Mouse (Mus musculus): ENCODE measurements at regions not wholly inside any gene's neighbourhood (a gene's known extent, or its start where the extent isn't known, plus 50 kb on each side); places are given as distances from the start of the nearest gene placed in this dataset.

GRCm38 (mm10) chr3:39674927-39675326, 788.2 kb downstream of the Fat4 start:
- TF ChIP-seq CTCF (IDR thresholded peaks at IDR 0.05; ENCODE audit: extremely low read depth, insufficient read depth, low read length) (no peak), POLR2A (IDR thresholded peaks at IDR 0.05; ENCODE audit: extremely low read depth, insufficient read depth, low read length) (no peak)
- H3K4me3 ChIP-seq (ENCODE audit: insufficient read depth, low read length), result no peak overlapping the region
- no peak overlapping the region for H3K27ac ChIP-seq (ENCODE audit: insufficient read depth, low read length)
- H3K4me1 ChIP-seq (ENCODE audit: control insufficient read depth, insufficient read depth, low read length), result no peaks in the 10 kb centered on the region

GRCm38 (mm10) chr3:39705610-39706009, 818.9 kb downstream of the Fat4 start:
- H3K4me1 ChIP-seq (ENCODE audit: control insufficient read depth, insufficient read depth, low read length), result no peaks in the 10 kb centered on the region
- H3K4me3 ChIP-seq (ENCODE audit: insufficient read depth, low read length), result no peak overlapping the region
- TF ChIP-seq POLR2A (IDR thresholded peaks at IDR 0.05; ENCODE audit: extremely low read depth, insufficient read depth, low read length), result no peak
- peak; percentile 31 for TF ChIP-seq CTCF (IDR thresholded peaks at IDR 0.05; ENCODE audit: extremely low read depth, insufficient read depth, low read length)
- no peak overlapping the region for H3K27ac ChIP-seq (ENCODE audit: insufficient read depth, low read length)

DNA sequence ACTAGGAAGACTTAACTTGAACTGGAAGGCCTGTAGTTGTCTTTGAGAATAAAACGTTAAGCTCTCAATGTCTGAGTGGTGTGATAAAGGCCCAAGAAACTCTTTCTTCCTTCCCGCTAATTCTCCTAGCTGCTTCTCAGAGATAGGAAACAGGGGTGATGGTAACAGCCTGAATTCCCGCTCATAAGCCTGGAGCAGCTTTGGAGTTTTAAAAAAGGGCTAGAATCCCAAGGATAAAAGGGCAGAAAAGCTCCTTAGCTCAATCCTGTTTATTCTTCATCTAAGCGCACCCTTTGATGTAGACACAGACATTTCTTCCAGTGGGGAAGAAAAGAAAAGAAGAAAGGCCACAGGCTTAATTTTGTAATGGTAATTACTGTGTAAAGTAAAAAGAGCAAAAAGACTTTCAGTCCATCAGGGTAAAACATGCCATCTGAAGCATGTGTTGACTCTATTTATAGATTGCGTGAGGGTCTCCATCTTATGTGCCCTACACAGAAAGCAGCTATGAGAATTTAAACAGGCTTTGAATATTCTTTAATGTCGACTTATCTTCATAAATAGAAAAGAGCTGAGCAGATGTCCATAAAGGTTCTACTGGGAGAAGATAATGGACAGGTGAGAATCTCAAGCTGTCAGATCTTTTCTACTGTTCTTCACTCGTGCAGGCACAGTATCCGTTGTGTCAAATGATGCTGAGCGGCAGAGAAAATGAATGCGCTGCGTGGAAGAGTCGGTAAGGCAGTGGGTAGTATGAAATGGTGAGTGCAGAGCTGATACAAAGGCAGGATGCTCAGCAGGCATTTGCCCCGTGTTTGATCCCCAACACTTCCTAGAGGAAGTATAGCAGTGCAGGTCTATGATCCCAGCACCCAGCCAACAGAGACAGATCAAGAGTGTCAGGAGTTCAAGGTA, 818.0 kb upstream of the Intu start:
- Histone ChIP-seq H3K4me1 (ENCODE audit: control insufficient read depth, insufficient read depth, low read length) (no peaks in the 10 kb centered on the region), H3K4me3 (ENCODE audit: insufficient read depth, low read length) (no peak overlapping the region), H3K27ac (ENCODE audit: insufficient read depth, low read length) (no peak overlapping the region)
- TF ChIP-seq CTCF (IDR thresholded peaks at IDR 0.05; ENCODE audit: extremely low read depth, insufficient read depth, low read length) (no peak), POLR2A (IDR thresholded peaks at IDR 0.05; ENCODE audit: extremely low read depth, insufficient read depth, low read length) (no peak)

GRCm38 (mm10) chr3:39714056-39714592, 817.0 kb upstream of the Intu start:
- no peak overlapping the region for H3K27ac ChIP-seq (ENCODE audit: insufficient read depth, low read length)
- no peak overlapping the region for H3K4me3 ChIP-seq (ENCODE audit: insufficient read depth, low read length)
- TF ChIP-seq POLR2A (IDR thresholded peaks at IDR 0.05; ENCODE audit: extremely low read depth, insufficient read depth, low read length) (no peak), CTCF (IDR thresholded peaks at IDR 0.05; ENCODE audit: extremely low read depth, insufficient read depth, low read length) (no peak)
- no peaks in the 10 kb centered on the region for H3K4me1 ChIP-seq (ENCODE audit: control insufficient read depth, insufficient read depth, low read length)

DNA sequence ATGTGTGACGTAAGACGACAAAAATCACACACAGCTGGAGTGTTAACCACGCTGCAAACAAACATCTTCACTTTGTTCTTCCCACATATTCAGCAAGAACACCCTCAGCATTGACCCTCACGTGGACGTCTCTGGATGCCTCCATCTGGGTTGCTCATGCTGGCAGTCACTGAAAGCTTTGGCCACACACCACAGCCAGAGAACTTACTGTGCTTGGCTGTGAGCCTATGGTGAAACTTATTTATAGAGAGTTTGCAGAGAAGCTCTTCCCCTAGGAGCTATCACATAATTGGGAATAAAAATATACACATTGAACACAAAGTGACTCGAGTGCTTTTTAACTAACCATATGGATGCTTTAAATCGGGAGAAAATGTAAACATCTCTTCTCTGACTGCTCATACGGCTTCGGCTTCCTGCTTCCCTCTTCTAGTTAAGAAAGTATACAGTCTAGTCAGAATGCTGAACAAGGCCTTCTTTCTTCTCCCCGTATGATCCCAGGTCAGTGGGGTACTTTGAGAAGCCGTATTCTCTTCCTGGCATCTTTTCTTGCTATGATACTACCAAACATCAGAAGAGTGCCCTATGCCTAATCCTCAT, 812.0 kb upstream of the Intu start:
- Histone ChIP-seq H3K4me3 (ENCODE audit: insufficient read depth, low read length) (no peak overlapping the region), H3K27ac (ENCODE audit: insufficient read depth, low read length) (no peak overlapping the region), H3K4me1 (ENCODE audit: control insufficient read depth, insufficient read depth, low read length) (no peaks in the 10 kb centered on the region)
- TF ChIP-seq CTCF (IDR thresholded peaks at IDR 0.05; ENCODE audit: extremely low read depth, insufficient read depth, low read length) (no peak), POLR2A (IDR thresholded peaks at IDR 0.05; ENCODE audit: extremely low read depth, insufficient read depth, low read length) (no peak)

GRCm38 (mm10) chr3:39725755-39726154, 805.3 kb upstream of the Intu start:
- TF ChIP-seq POLR2A (IDR thresholded peaks at IDR 0.05; ENCODE audit: extremely low read depth, insufficient read depth, low read length) (no peak), CTCF (IDR thresholded peaks at IDR 0.05; ENCODE audit: extremely low read depth, insufficient read depth, low read length) (no peak)
- Histone ChIP-seq H3K27ac (ENCODE audit: insufficient read depth, low read length) (no peak overlapping the region), H3K4me1 (ENCODE audit: control insufficient read depth, insufficient read depth, low read length) (no peaks in the 10 kb centered on the region), H3K4me3 (ENCODE audit: insufficient read depth, low read length) (no peak overlapping the region)

- Histone ChIP-seq H3K27ac (ENCODE audit: insufficient read depth, low read length) (no peak overlapping the region), H3K4me3 (ENCODE audit: insufficient read depth, low read length) (no peak overlapping the region), H3K4me1 (ENCODE audit: control insufficient read depth, insufficient read depth, low read length) (no peaks in the 10 kb centered on the region)
- TF ChIP-seq POLR2A (IDR thresholded peaks at IDR 0.05; ENCODE audit: extremely low read depth, insufficient read depth, low read length) (no peak), CTCF (IDR thresholded peaks at IDR 0.05; ENCODE audit: extremely low read depth, insufficient read depth, low read length) (no peak)
Measured at GRCm38 (mm10) chr3:39736639-39737038, 794.4 kb upstream of the Intu start.

DNA sequence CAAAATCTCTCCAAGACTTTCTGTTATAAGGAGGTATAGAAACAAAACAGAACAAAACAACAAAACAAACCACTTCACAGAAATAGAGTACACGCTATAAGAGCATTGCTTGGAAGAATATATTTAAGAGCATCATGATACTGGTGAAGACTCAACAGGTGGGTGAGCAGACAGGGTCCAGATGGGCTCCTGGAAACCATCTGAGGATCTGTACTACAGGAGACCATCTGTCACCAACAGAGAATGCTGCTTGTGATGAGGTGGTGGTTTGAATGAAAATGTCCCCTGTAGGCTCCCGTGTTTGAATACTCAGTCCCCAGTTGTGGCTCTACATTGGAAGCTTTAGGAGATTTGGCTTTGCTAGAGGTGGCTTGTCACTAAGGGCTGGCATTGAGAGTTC, 785.1 kb upstream of the Intu start:
- no peaks in the 10 kb centered on the region for H3K4me1 ChIP-seq (ENCODE audit: control insufficient read depth, insufficient read depth, low read length)
- TF ChIP-seq POLR2A (IDR thresholded peaks at IDR 0.05; ENCODE audit: extremely low read depth, insufficient read depth, low read length) (no peak), CTCF (IDR thresholded peaks at IDR 0.05; ENCODE audit: extremely low read depth, insufficient read depth, low read length) (no peak)
- no peak overlapping the region for H3K4me3 ChIP-seq (ENCODE audit: insufficient read depth, low read length)
- H3K27ac ChIP-seq (ENCODE audit: insufficient read depth, low read length), result no peak overlapping the region

GRCm38 (mm10) chr3:39768981-39769568, 762.0 kb upstream of the Intu start:
- Histone ChIP-seq H3K27ac (ENCODE audit: insufficient read depth, low read length) (no peak overlapping the region), H3K4me3 (ENCODE audit: insufficient read depth, low read length) (no peak overlapping the region), H3K4me1 (ENCODE audit: control insufficient read depth, insufficient read depth, low read length) (no peaks in the 10 kb centered on the region)
- TF ChIP-seq POLR2A (IDR thresholded peaks at IDR 0.05; ENCODE audit: extremely low read depth, insufficient read depth, low read length) (no peak), CTCF (IDR thresholded peaks at IDR 0.05; ENCODE audit: extremely low read depth, insufficient read depth, low read length) (no peak)

Measured in cortical plate, adult 2 months (tissue).